Mouse (Mus musculus): ENCODE data around the gene Arcn1. TPM values are rescaled to one million over a fixed set of nuclear protein-coding genes. Genes with fewer than 3 reads are reported as not detected.

Arcn1 gene
- 40.6 TPM for polyA plus RNA-seq (2012; fragmentation: generic; extraction: Trizol)

- Histone ChIP-seq H3K27me3 (ENCODE audit: control insufficient read depth, insufficient read depth, insufficient read length) (no peaks in the 10 kb centered on the region), H3K36me3 (ENCODE audit: control insufficient read depth, insufficient read depth) (no peaks in the 10 kb centered on the region), H3K4me2 (ENCODE audit: low read depth) (peak within 1 kb of the TSS; percentile 95), H3K79me2 (ENCODE audit: control insufficient read depth, insufficient read depth) (peaks cover 50% of the 10 kb centered on the region), H3K4me3 (peak within 1 kb of the TSS; percentile 79), H3ac (ENCODE audit: control insufficient read depth, insufficient read length) (peak within 1 kb of the TSS; percentile 76)
- TF ChIP-seq POLR2A (IDR thresholded peaks at IDR 0.05; ENCODE audit: insufficient read length, low read depth): peak; percentile 78
- TF ChIP-seq E2F4 (IDR thresholded peaks at IDR 0.05; ENCODE audit: insufficient read depth): no peak
- TF ChIP-seq CEBPB (IDR thresholded peaks at IDR 0.05; ENCODE audit: insufficient read depth, poor library complexity, severe bottlenecking): no peak
- TF ChIP-seq MYOG (IDR thresholded peaks at IDR 0.05; ENCODE audit: control insufficient read depth in 1 of 3, insufficient read depth in 1 of 3, insufficient read length in 2 of 3, low read depth in 2 of 3): no peak
- TF ChIP-seq POLR2AphosphoS2 (IDR thresholded peaks at IDR 0.05; ENCODE audit: insufficient read length, low read depth): peak; percentile 80
- no peak for TF ChIP-seq REST (IDR thresholded peaks at IDR 0.05; ENCODE audit: insufficient read depth, insufficient read length)
Observed at GRCm38 (mm10) chr9:44767101-44768028, at the start of gene Arcn1, which contains the start of gene Ift46. Gene Arcn1, minus strand, starts transcription at chr9:44767845. Gene Ift46, plus strand, starts transcription at chr9:44767908.

- H3ac ChIP-seq (ENCODE audit: control insufficient read depth, insufficient read length): no peak overlapping the region
- H3K27me3 ChIP-seq (ENCODE audit: control insufficient read depth, insufficient read depth, insufficient read length): no peaks in the 10 kb centered on the region
- TF ChIP-seq TCF3 (IDR thresholded peaks at IDR 0.05; ENCODE audit: insufficient read length, low read depth) (no peak), REST (IDR thresholded peaks at IDR 0.05; ENCODE audit: insufficient read depth, insufficient read length) (no peak), MAX (IDR thresholded peaks at IDR 0.05; ENCODE audit: low read depth) (no peak), E2F4 (IDR thresholded peaks at IDR 0.05; ENCODE audit: insufficient read depth) (no peak), POLR2AphosphoS2 (IDR thresholded peaks at IDR 0.05; ENCODE audit: insufficient read length, low read depth) (no peak)
- no peak overlapping the region for H3K4me3 ChIP-seq
- H3K79me2 ChIP-seq (ENCODE audit: control insufficient read depth, insufficient read depth): no peaks in the 10 kb centered on the region
- no peak overlapping the region for H3K4me2 ChIP-seq (ENCODE audit: low read depth)
- peaks cover 51% of the 10 kb centered on the region for H3K36me3 ChIP-seq (ENCODE audit: control insufficient read depth, insufficient read depth)
Observed at GRCm38 (mm10) chr9:44814179-44814578, 46.5 kb upstream of the Arcn1 start.

- Histone ChIP-seq H3K79me2 (ENCODE audit: control insufficient read depth, insufficient read depth) (no peaks in the 10 kb centered on the region), H3ac (ENCODE audit: control insufficient read depth, insufficient read length) (no peak overlapping the region), H3K4me3 (no peak overlapping the region), H3K27me3 (ENCODE audit: control insufficient read depth, insufficient read depth, insufficient read length) (no peaks in the 10 kb centered on the region), H3K36me3 (ENCODE audit: control insufficient read depth, insufficient read depth) (peaks cover 65% of the 10 kb centered on the region), H3K4me2 (ENCODE audit: low read depth) (no peak overlapping the region)
- TF ChIP-seq CEBPB (IDR thresholded peaks at IDR 0.05; ENCODE audit: insufficient read depth, poor library complexity, severe bottlenecking): no peak
- no peak for TF ChIP-seq USF1 (IDR thresholded peaks at IDR 0.05; ENCODE audit: low read depth)
- no peak for TF ChIP-seq MYOD1 (IDR thresholded peaks at IDR 0.05; ENCODE audit: control insufficient read depth in 1 of 3, insufficient read length in 2 of 3, low read depth in 2 of 3)
- no peak for TF ChIP-seq E2F4 (IDR thresholded peaks at IDR 0.05; ENCODE audit: insufficient read depth)
- no peak for TF ChIP-seq REST (IDR thresholded peaks at IDR 0.05; ENCODE audit: insufficient read depth, insufficient read length)
- no peak for TF ChIP-seq MYOG (IDR thresholded peaks at IDR 0.05; ENCODE audit: control insufficient read depth in 1 of 3, insufficient read depth in 1 of 3, insufficient read length in 2 of 3, low read depth in 2 of 3)
- TF ChIP-seq POLR2A (IDR thresholded peaks at IDR 0.05; ENCODE audit: insufficient read length, low read depth): no peak
- TF ChIP-seq TCF12 (IDR thresholded peaks at IDR 0.05; ENCODE audit: insufficient read depth, poor library complexity, severe bottlenecking): no peak
- TF ChIP-seq MAX (IDR thresholded peaks at IDR 0.05; ENCODE audit: low read depth): no peak
- no peak for TF ChIP-seq TCF3 (IDR thresholded peaks at IDR 0.05; ENCODE audit: insufficient read length, low read depth)
- no peak for TF ChIP-seq SRF (IDR thresholded peaks at IDR 0.05; ENCODE audit: control insufficient read depth, insufficient read length, low read depth)
- TF ChIP-seq POLR2AphosphoS2 (IDR thresholded peaks at IDR 0.05; ENCODE audit: insufficient read length, low read depth): no peak
Observed at GRCm38 (mm10) chr9:44810316-44810715, 42.7 kb upstream of the Arcn1 start.

GRCm38 (mm10) chr9:44807778-44808177 is 40.1 kb upstream of the Arcn1 start:
- no peak overlapping the region for H3ac ChIP-seq (ENCODE audit: control insufficient read depth, insufficient read length)
- no peaks in the 10 kb centered on the region for H3K27me3 ChIP-seq (ENCODE audit: control insufficient read depth, insufficient read depth, insufficient read length)
- H3K4me2 ChIP-seq (ENCODE audit: low read depth): no peak overlapping the region
- H3K36me3 ChIP-seq (ENCODE audit: control insufficient read depth, insufficient read depth): peaks cover 45% of the 10 kb centered on the region
- H3K79me2 ChIP-seq (ENCODE audit: control insufficient read depth, insufficient read depth): no peaks in the 10 kb centered on the region
- TF ChIP-seq TCF3 (IDR thresholded peaks at IDR 0.05; ENCODE audit: insufficient read length, low read depth): no peak
- no peak for TF ChIP-seq MYOG (IDR thresholded peaks at IDR 0.05; ENCODE audit: control insufficient read depth in 1 of 3, insufficient read depth in 1 of 3, insufficient read length in 2 of 3, low read depth in 2 of 3)
- TF ChIP-seq TCF12 (IDR thresholded peaks at IDR 0.05; ENCODE audit: insufficient read depth, poor library complexity, severe bottlenecking): no peak
- H3K4me3 ChIP-seq: no peak overlapping the region

- H3K27me3 ChIP-seq (ENCODE audit: control insufficient read depth, insufficient read depth, insufficient read length): no peaks in the 10 kb centered on the region
- H3K79me2 ChIP-seq (ENCODE audit: control insufficient read depth, insufficient read depth): no peaks in the 10 kb centered on the region
- H3K4me2 ChIP-seq (ENCODE audit: low read depth): no peak overlapping the region
- no peak for TF ChIP-seq MAX (IDR thresholded peaks at IDR 0.05; ENCODE audit: low read depth)
- no peak for TF ChIP-seq POLR2AphosphoS2 (IDR thresholded peaks at IDR 0.05; ENCODE audit: insufficient read length, low read depth)
- TF ChIP-seq MYOD1 (IDR thresholded peaks at IDR 0.05; ENCODE audit: control insufficient read depth in 1 of 3, insufficient read length in 2 of 3, low read depth in 2 of 3): no peak
- TF ChIP-seq TCF3 (IDR thresholded peaks at IDR 0.05; ENCODE audit: insufficient read length, low read depth): no peak
- TF ChIP-seq USF1 (IDR thresholded peaks at IDR 0.05; ENCODE audit: low read depth): no peak
- TF ChIP-seq E2F4 (IDR thresholded peaks at IDR 0.05; ENCODE audit: insufficient read depth): no peak
- no peak for TF ChIP-seq MYOG (IDR thresholded peaks at IDR 0.05; ENCODE audit: control insufficient read depth in 1 of 3, insufficient read depth in 1 of 3, insufficient read length in 2 of 3, low read depth in 2 of 3)
- TF ChIP-seq REST (IDR thresholded peaks at IDR 0.05; ENCODE audit: insufficient read depth, insufficient read length): no peak
- no peak for TF ChIP-seq POLR2A (IDR thresholded peaks at IDR 0.05; ENCODE audit: insufficient read length, low read depth)
- peaks cover 41% of the 10 kb centered on the region for H3K36me3 ChIP-seq (ENCODE audit: control insufficient read depth, insufficient read depth)
- no peak overlapping the region for H3K4me3 ChIP-seq
- H3ac ChIP-seq (ENCODE audit: control insufficient read depth, insufficient read length): no peak overlapping the region
Observed at GRCm38 (mm10) chr9:44807141-44807540, 39.5 kb upstream of the Arcn1 start.

Data from myocyte (in vitro differentiated cells).